Mouse (Mus musculus) midbrain, embryonic 12.5 days (tissue): ENCODE measurements around the gene Rbms2. TPM values are rescaled to one million over a fixed set of nuclear protein-coding genes. Genes with fewer than 3 reads are reported as not detected.

Experiments used
- ATAC-seq: fragments of 200-750 bp; cut with Nextera tagmentation; 2 replicates; pipeline ENCODE4 v1.8.0; 2017; ENCODE audit warnings: low read depth, moderate TSS enrichment, moderate library complexity; ENCODE audit not compliant: low FRiP score
- H3K27ac ChIP-seq: fragments of 300-500 bp; sonication (generic); replicated peaks from 2 replicates; pipeline ENCODE4 v1.5.1; 2016; ENCODE audit warnings: mild to moderate bottlenecking
- H3K27me3 ChIP-seq: fragments of 300-500 bp; sonication (generic); 2 replicates; pipeline ENCODE4 v1.6.1; 2016; ENCODE audit warnings: mild to moderate bottlenecking
- H3K36me3 ChIP-seq: fragments of 300-500 bp; sonication (generic); 2 replicates; pipeline ENCODE4 v1.6.1; 2016
- H3K4me1 ChIP-seq: fragments of 300-500 bp; sonication (generic); 2 replicates; pipeline ENCODE4 v1.6.1; 2016
- H3K4me2 ChIP-seq: fragments of 300-500 bp; sonication (generic); replicated peaks from 2 replicates; pipeline ENCODE4 v1.6.1; 2016; ENCODE audit warnings: mild to moderate bottlenecking, moderate library complexity
- H3K4me3 ChIP-seq: fragments of 300-500 bp; sonication (generic); 2 replicates; pipeline ENCODE4 v1.5.1; 2016; ENCODE audit warnings: mild to moderate bottlenecking
- H3K9ac ChIP-seq: fragments of 300-500 bp; sonication (generic); replicated peaks from 2 replicates; pipeline ENCODE4 v1.6.1; 2016; ENCODE audit warnings: mild to moderate bottlenecking, moderate library complexity
- H3K9me3 ChIP-seq: fragments of 300-500 bp; sonication (generic); 2 replicates; pipeline ENCODE4 v1.6.1; 2016; ENCODE audit warnings: mild to moderate bottlenecking
- WGBS: fragments of 180-500 bp; shearing (Covaris S2); methylation state at CpG from one replicate; pipeline ENCODE4 v1.1.7; 2016; 5-methylcytosine and 5-hydroxymethylcytosine counted together
- polyA plus RNA-seq: library from polyadenylated mRNA; unstranded; fragments of >200 nt; fragmentation: Nextera tagmentation; extraction: Ambion mirVana; gene quantifications from 2 replicates; pipeline ENCODE4 v1.2.1, GENCODE M21; 2016

The Rbms2 gene
- polyA plus RNA-seq, 1 experiment from 2014 or later, result 21.6 TPM

- ATAC-seq, result no peak
- Histone ChIP-seq H3K27me3 (no peaks in the 10 kb centered on the region), H3K4me1 (no peaks in the 10 kb centered on the region), H3K9ac (no peak overlapping the region), H3K27ac (no peak overlapping the region), H3K4me2 (no peak overlapping the region), H3K36me3 (peaks cover 82% of the 10 kb centered on the region), H3K9me3 (no peaks in the 10 kb centered on the region), H3K4me3 (no peak overlapping the region)
- WGBS, result 92% methylated on average over 8 of the region's 8 CpGs
Observed at GRCm38 (mm10) chr10:128128143-128128542, 52.0 kb downstream of the Rbms2 start.

DNA sequence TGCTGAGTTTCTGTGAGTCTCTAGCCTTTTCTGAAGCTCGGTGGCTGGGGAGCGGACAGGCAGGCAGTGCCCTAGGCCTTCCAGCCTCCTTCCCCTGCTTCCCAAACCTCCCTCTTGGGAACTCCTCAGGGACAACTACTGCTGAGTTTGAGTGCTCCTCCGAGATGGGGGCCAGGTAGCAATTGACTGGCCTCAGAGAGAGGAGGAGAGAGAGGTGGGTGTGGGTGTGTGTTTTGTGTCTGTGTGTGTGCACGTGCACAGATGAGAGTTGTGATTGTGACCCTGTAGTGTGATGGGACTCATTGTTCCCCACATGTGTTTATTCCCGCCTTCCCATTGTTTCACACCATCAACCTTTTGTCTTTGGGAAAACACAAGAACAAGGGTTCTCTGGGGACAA, 52.6 kb downstream of the Rbms2 start:
- H3K36me3 ChIP-seq, result peaks cover 88% of the 10 kb centered on the region
- H3K9me3 ChIP-seq, result no peaks in the 10 kb centered on the region
- 78% methylated on average over 5 of the region's 5 CpGs for WGBS

DNA sequence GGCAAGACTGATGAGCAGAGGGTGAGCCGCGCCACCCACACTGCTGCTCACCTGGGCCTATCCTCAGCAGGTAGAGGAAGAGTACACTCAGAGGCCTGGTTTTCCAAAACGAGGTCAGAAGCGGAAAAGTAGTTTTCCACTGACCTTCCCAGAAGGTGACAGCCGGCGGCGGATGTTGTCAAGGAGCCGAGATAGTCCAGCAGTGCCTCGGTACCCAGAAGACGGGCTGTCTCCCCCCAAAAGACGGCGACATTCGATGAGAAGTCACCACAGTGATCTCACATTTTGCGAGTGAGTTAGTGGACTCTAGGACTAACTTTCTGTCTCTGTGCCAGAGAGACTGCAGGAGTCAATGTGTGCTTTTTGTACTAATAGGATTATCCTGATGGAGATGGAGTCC, 54.1 kb downstream of the Rbms2 start:
- Histone ChIP-seq H3K4me3 (no peak overlapping the region), H3K4me1 (no peaks in the 10 kb centered on the region), H3K27ac (no peak overlapping the region), H3K9ac (no peak overlapping the region), H3K4me2 (no peak overlapping the region), H3K36me3 (peaks cover 94% of the 10 kb centered on the region), H3K9me3 (no peaks in the 10 kb centered on the region), H3K27me3 (no peaks in the 10 kb centered on the region)
- 92% methylated on average over 14 of the region's 14 CpGs for WGBS
- ATAC-seq, result no peak

More for the DNA sequence above, 52.6 kb downstream of the Rbms2 start:
- ATAC-seq, result no peak
- no peak overlapping the region for H3K9ac ChIP-seq
- H3K27ac ChIP-seq, result 0 out of 2 replicates have a peak overlapping the region, but pooled peaks have one; percentile 6
- H3K27me3 ChIP-seq, result no peaks in the 10 kb centered on the region
- no peak overlapping the region for H3K4me2 ChIP-seq
- H3K4me1 ChIP-seq, result no peaks in the 10 kb centered on the region
- no peak overlapping the region for H3K4me3 ChIP-seq

GRCm38 (mm10) chr10:128124831-128125230, 55.3 kb downstream of the Rbms2 start:
- H3K27ac ChIP-seq, result no peak overlapping the region
- H3K27me3 ChIP-seq, result no peaks in the 10 kb centered on the region
- H3K4me1 ChIP-seq, result no peaks in the 10 kb centered on the region
- WGBS, result 96% methylated on average over 9 of the region's 9 CpGs
- no peak overlapping the region for H3K9ac ChIP-seq
- no peak for ATAC-seq
- no peak overlapping the region for H3K4me2 ChIP-seq
- no peak overlapping the region for H3K4me3 ChIP-seq
- peaks cover 94% of the 10 kb centered on the region for H3K36me3 ChIP-seq
- no peaks in the 10 kb centered on the region for H3K9me3 ChIP-seq

GRCm38 (mm10) chr10:128123833-128124232, 56.3 kb downstream of the Rbms2 start:
- Histone ChIP-seq H3K4me3 (no peak overlapping the region), H3K36me3 (peaks cover 97% of the 10 kb centered on the region), H3K27me3 (no peaks in the 10 kb centered on the region), H3K9me3 (no peaks in the 10 kb centered on the region), H3K4me2 (no peak overlapping the region), H3K9ac (no peak overlapping the region), H3K4me1 (no peaks in the 10 kb centered on the region), H3K27ac (no peak overlapping the region)
- ATAC-seq, result no peak
- WGBS, result 96% methylated on average over 7 of the region's 7 CpGs

GRCm38 (mm10) chr10:128111227-128111626, 68.9 kb downstream of the Rbms2 start:
- Histone ChIP-seq H3K27ac (no peak overlapping the region), H3K27me3 (no peaks in the 10 kb centered on the region), H3K4me1 (no peaks in the 10 kb centered on the region), H3K9ac (no peak overlapping the region), H3K36me3 (peaks cover 64% of the 10 kb centered on the region), H3K4me3 (no peak overlapping the region), H3K9me3 (no peaks in the 10 kb centered on the region), H3K4me2 (no peak overlapping the region)
- ATAC-seq, result no peak

DNA sequence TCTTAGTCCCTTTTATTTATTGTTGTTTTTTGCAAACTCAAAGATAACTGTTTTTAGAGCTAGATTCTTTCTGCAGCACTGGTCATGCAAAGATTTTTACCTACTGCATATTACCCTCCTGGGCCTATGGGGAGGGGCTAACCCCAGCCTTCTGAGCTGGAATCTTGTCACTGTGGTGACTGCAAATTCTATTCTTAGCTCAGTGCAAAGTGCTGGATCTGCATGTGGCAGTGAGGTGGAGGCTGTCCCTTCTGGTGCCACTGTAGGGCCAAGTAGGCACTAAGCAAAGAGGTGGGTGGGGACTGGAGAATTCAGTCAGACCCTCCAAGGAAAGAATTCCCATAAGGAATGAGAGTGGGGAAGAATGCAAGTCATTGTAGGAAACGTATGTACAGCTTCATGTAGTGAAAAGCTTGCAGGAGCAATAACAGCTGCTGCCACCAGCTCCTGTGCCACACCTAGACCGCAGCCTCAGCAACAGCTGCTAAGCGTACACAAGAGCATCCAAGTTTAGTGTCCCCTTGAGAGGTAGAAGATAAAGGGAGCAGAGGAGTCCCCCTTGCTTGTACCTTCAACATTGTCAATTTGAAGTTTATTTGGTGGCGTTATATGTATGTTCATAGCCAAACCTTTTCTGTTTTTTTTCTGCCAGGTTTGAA, 69.9 kb downstream of the Rbms2 start:
- H3K36me3 ChIP-seq, result peaks cover 54% of the 10 kb centered on the region
- no peaks in the 10 kb centered on the region for H3K27me3 ChIP-seq
- no peak overlapping the region for H3K4me3 ChIP-seq

GRCm38 (mm10) chr10:128097587-128097971, 82.5 kb downstream of the Rbms2 start:
- Histone ChIP-seq H3K4me2 (peak overlapping the region; percentile 71), H3K4me3 (peak overlapping the region; percentile 99), H3K36me3 (no peaks in the 10 kb centered on the region), H3K4me1 (peaks cover 39% of the 10 kb centered on the region), H3K9ac (peak overlapping the region; percentile 96), H3K27me3 (no peaks in the 10 kb centered on the region), H3K27ac (peak overlapping the region; percentile 88), H3K9me3 (no peaks in the 10 kb centered on the region)
- WGBS, result 0% methylated on average over 13 of the region's 13 CpGs
- no peak for ATAC-seq

More for the DNA sequence above, 69.9 kb downstream of the Rbms2 start:
- WGBS, result 93% methylated on average over 4 of the region's 4 CpGs
- H3K4me2 ChIP-seq, result no peak overlapping the region
- H3K27ac ChIP-seq, result no peak overlapping the region
- H3K9me3 ChIP-seq, result no peaks in the 10 kb centered on the region
- ATAC-seq, result no peak
- no peaks in the 10 kb centered on the region for H3K4me1 ChIP-seq
- no peak overlapping the region for H3K9ac ChIP-seq

GRCm38 (mm10) chr10:128096693-128097586, 83.2 kb downstream of the Rbms2 start:
- Histone ChIP-seq H3K27ac (peak overlapping the region; percentile 88), H3K4me2 (peak overlapping the region; percentile 71), H3K4me3 (peak overlapping the region; percentile 99), H3K4me1 (peaks cover 44% of the 10 kb centered on the region), H3K27me3 (no peaks in the 10 kb centered on the region), H3K36me3 (no peaks in the 10 kb centered on the region), H3K9ac (peak overlapping the region; percentile 96), H3K9me3 (no peaks in the 10 kb centered on the region)
- ATAC-seq, result peak; percentile 82
- under 1% methylated on average over 63 of the region's 86 CpGs for WGBS

GRCm38 (mm10) chr10:128096313-128096692, 83.8 kb downstream of the Rbms2 start:
- peak overlapping the region; percentile 71 for H3K4me2 ChIP-seq
- peaks cover 50% of the 10 kb centered on the region for H3K4me1 ChIP-seq
- no peak for ATAC-seq
- H3K4me3 ChIP-seq, result peak overlapping the region; percentile 99
- no peaks in the 10 kb centered on the region for H3K9me3 ChIP-seq
- H3K27me3 ChIP-seq, result no peaks in the 10 kb centered on the region
- peak overlapping the region; percentile 96; the same call in 1 of the 2 replicates for H3K9ac ChIP-seq
- whole genome bisulfite sequencing, result 19% methylated on average over 4 of the region's 4 CpGs
- H3K27ac ChIP-seq, result no peak overlapping the region
- no peaks in the 10 kb centered on the region for H3K36me3 ChIP-seq

DNA sequence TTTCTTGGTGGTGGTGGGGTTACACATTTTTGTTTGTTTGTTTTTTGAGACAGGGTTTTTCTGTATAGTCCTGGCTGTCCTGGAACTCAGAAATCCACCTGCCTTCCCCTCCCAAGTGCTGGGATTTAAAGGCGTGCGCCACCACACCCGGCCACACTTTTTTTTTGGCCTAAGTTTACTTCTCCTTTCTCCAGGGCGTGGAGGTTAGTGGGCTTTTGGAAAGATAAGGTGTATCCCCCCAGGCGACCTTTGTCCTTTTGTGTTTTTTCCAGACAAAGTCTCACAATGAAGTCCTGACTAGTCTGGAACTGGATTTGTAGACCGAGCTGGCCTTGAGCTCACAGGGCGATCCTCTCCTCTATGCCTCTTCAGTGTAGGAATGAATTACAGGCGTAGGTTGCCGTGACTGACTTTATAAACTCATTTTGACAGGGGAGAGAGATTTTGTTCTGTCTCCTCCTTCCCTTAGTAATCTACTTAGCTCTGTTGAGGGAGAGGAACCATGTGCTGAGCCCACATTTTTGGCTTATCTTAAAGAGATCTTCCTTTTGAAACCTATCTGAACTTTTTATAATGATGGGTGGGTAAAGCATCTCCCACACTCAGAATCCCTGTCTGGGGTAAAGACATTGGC, 85.0 kb downstream of the Rbms2 start:
- Histone ChIP-seq H3K9ac (0 out of 2 replicates have a peak overlapping the region, but pooled peaks have one; percentile 15), H3K4me3 (no peak overlapping the region), H3K27me3 (no peaks in the 10 kb centered on the region), H3K36me3 (peaks cover 4% of the 10 kb centered on the region), H3K27ac (no peak overlapping the region), H3K4me2 (peak overlapping the region; percentile 90), H3K4me1 (peaks cover 58% of the 10 kb centered on the region), H3K9me3 (no peaks in the 10 kb centered on the region)
- 18% methylated on average over 9 of the region's 9 CpGs for WGBS
- no peak for ATAC-seq
